In genomic region chr11:53820516-53821170, GRCm38 (mm10) we compare ENCODE assay signal across 24 mouse cellular contexts. TPM values are rescaled to one million over a fixed set of nuclear protein-coding genes. Genes with fewer than 3 reads are reported as not detected.
DNase-seq lines count a peak whose midpoint lies in the region; ATAC-seq and TF ChIP-seq lines count a peak whose summit lies in the region.
"Had no signal": no experiment of that assay in that cellular context is flagged by ENCODE, and none has a peak within 500 bp of the region (broad histone marks: within the 10 kb centered on the region; RNA-seq: fewer than 3 reads in every experiment).

No protein-coding gene starts in this region.

- no peak overlapping the region for H3K9ac ChIP-seq in midbrain, postnatal 0 days (replicated peaks; ENCODE audit: low read length, poor library complexity, severe bottlenecking)
- H3K9ac ChIP-seq: embryonic facial prominence, embryonic 15.5 days; forebrain, embryonic 15.5 days; heart, embryonic 12.5 days; hindbrain, embryonic 15.5 days had no signal

- WGBS in midbrain, postnatal 0 days: 90% methylated on average over 13 of the region's 13 CpGs

- H3K27me3 ChIP-seq in megakaryocyte, embryonic 14.5 days (replicated peaks): peaks cover 15% of the 10 kb centered on the region
- H3K27me3 ChIP-seq in midbrain, postnatal 0 days (ENCODE audit: insufficient read depth, low read length): no peaks in the 10 kb centered on the region
- H3K27me3 ChIP-seq: embryonic facial prominence, embryonic 15.5 days; forebrain, embryonic 15.5 days; hindbrain, embryonic 15.5 days had no signal

- no peak overlapping the region for H3K4me2 ChIP-seq in midbrain, postnatal 0 days (ENCODE audit: low read depth, low read length, poor library complexity, severe bottlenecking)
- H3K4me2 ChIP-seq: embryonic facial prominence, embryonic 15.5 days; forebrain, embryonic 15.5 days; heart, embryonic 12.5 days; hindbrain, embryonic 15.5 days had no signal

- H3K4me3 ChIP-seq in megakaryocyte, embryonic 14.5 days (replicated peaks): peak overlapping the region; percentile 28
- no peak overlapping the region for H3K4me3 ChIP-seq in midbrain, postnatal 0 days (ENCODE audit: low read depth, low read length)
- H3K4me3 ChIP-seq: embryonic facial prominence, embryonic 15.5 days; erythroblast, embryonic 14.5 days; forebrain, embryonic 10.5 days; forebrain, embryonic 15.5 days; heart, embryonic 12.5 days; hindbrain, embryonic 15.5 days had no signal

- H3K4me1 ChIP-seq in megakaryocyte, embryonic 14.5 days: peaks cover 22% of the 10 kb centered on the region
- H3K4me1 ChIP-seq in midbrain, postnatal 0 days (ENCODE audit: insufficient read depth, low read length): no peaks in the 10 kb centered on the region
- H3K4me1 ChIP-seq: embryonic facial prominence, embryonic 15.5 days; forebrain, embryonic 10.5 days; forebrain, embryonic 15.5 days; hindbrain, embryonic 15.5 days had no signal

- DNase-seq in cerebellum, postnatal 25 days: peak; percentile 19
- no peak for DNase-seq in cerebellum, adult 9-10 months
- DNase-seq in 416B (ENCODE audit: low read depth): peak; percentile 35
- no peak for DNase-seq in midbrain, postnatal 0 days (ENCODE audit: low spot score)
- no peak for DNase-seq in right cerebral cortex, postnatal 10 days (ENCODE audit: low spot score in 2 of 2)
- no peak for DNase-seq in ovary, adult 18-20 months (ENCODE audit: low spot score)
- DNase-seq: adrenal gland, postnatal 14 days; cerebellum, adult 11-12 months; cerebellum, adult 9-11 months; embryo, embryonic 11 days; gastrocnemius, postnatal 10 days had no signal

- H3K9me3 ChIP-seq in megakaryocyte, embryonic 14.5 days: no peaks in the 10 kb centered on the region
- no peaks in the 10 kb centered on the region for H3K9me3 ChIP-seq in midbrain, postnatal 0 days (ENCODE audit: low read length)
- H3K9me3 ChIP-seq: embryonic facial prominence, embryonic 15.5 days; forebrain, embryonic 10.5 days; forebrain, embryonic 15.5 days; G1E; heart, embryonic 12.5 days; hindbrain, embryonic 15.5 days had no signal

- H3K27ac ChIP-seq in midbrain, postnatal 0 days (ENCODE audit: low read depth, low read length): no peak overlapping the region
- H3K27ac ChIP-seq: embryonic facial prominence, embryonic 15.5 days; forebrain, embryonic 10.5 days; forebrain, embryonic 15.5 days; hindbrain, embryonic 15.5 days had no signal

- ATAC-seq in common myeloid progenitor, adult 5-6 weeks (replicated peaks; ENCODE audit: low read depth, poor library complexity, severe bottlenecking): peak; percentile 52
- no peak for ATAC-seq in midbrain, postnatal 0 days (ENCODE audit: low FRiP score)
- ATAC-seq: forebrain, embryonic 15.5 days; inflammation-experienced regulatory T-cells, adult 6 months; intestine, postnatal 0 days had no signal

- no peak for TF ChIP-seq CTCF in midbrain, postnatal 0 days (IDR thresholded peaks at IDR 0.05)

- H3K36me3 ChIP-seq in megakaryocyte, embryonic 14.5 days (replicated peaks; ENCODE audit: low read length): no peaks in the 10 kb centered on the region
- no peaks in the 10 kb centered on the region for H3K36me3 ChIP-seq in midbrain, postnatal 0 days (ENCODE audit: insufficient read depth, low read length)
- H3K36me3 ChIP-seq: embryonic facial prominence, embryonic 15.5 days; forebrain, embryonic 10.5 days; forebrain, embryonic 15.5 days; G1E; heart, embryonic 12.5 days; hindbrain, embryonic 15.5 days had no signal

RNA-seq across cellular contexts. Expression of gene Gm12216, which starts 38.4 kb away (rescaled TPM):
- total RNA-seq in common myeloid progenitor, adult 5-6 weeks (2017): 3.6 and 4.5 TPM in 2 replicates
- polyA plus RNA-seq in megakaryocyte, embryonic 14.5 days (2012; ENCODE audit: insufficient read depth, low replicate concordance): not detected in 2 replicates
- not detected in 2 replicates for total RNA-seq in midbrain, postnatal 0 days (2014; rRNA removed)
- 0.65 and 0.85 TPM in 2 replicates for polyA plus RNA-seq in midbrain, postnatal 0 days (2015; fragmentation: Nextera tagmentation; extraction: Ambion mirVana)
- polyA plus RNA-seq: embryonic facial prominence, embryonic 11.5 days; erythroblast, embryonic 14.5 days; forebrain, embryonic 15.5 days; G1E; hindbrain, embryonic 11.5 days had no signal

RNA-seq across cellular contexts. Expression of gene Gm17334, which starts 47.7 kb away (rescaled TPM):
- total RNA-seq in common myeloid progenitor, adult 5-6 weeks (2017): 0.69 TPM in 1 of 2 replicates, not detected in the other
- polyA plus RNA-seq in megakaryocyte, embryonic 14.5 days (2012; ENCODE audit: insufficient read depth, low replicate concordance): not detected in 2 replicates
- total RNA-seq in midbrain, postnatal 0 days (2014; rRNA removed): 0.57 TPM in 1 of 2 replicates, not detected in the other
- not detected in 2 replicates for polyA plus RNA-seq in midbrain, postnatal 0 days (2015; fragmentation: Nextera tagmentation; extraction: Ambion mirVana)
- total RNA-seq: G1E had no signal
- polyA plus RNA-seq: embryonic facial prominence, embryonic 11.5 days; erythroblast, embryonic 14.5 days; forebrain, embryonic 10.5 days; forebrain, embryonic 15.5 days; G1E; heart, embryonic 12.5 days; hindbrain, embryonic 11.5 days; hindbrain, embryonic 15.5 days had no signal

RNA-seq across cellular contexts. Expression of gene Irf1, which starts 50.8 kb away (rescaled TPM):
- total RNA-seq in common myeloid progenitor, adult 5-6 weeks (2017): 57.2 and 69.8 TPM in 2 replicates
- 5.1 TPM in 1 of 2 replicates, not detected in the other for polyA plus RNA-seq in megakaryocyte, embryonic 14.5 days (2012; ENCODE audit: insufficient read depth, low replicate concordance)
- total RNA-seq in midbrain, postnatal 0 days (2014; rRNA removed): 0.93 and 3.2 TPM in 2 replicates
- polyA plus RNA-seq in midbrain, postnatal 0 days (2015; fragmentation: Nextera tagmentation; extraction: Ambion mirVana): 3.2 and 4.0 TPM in 2 replicates

Comparison
In these comparisons a context has a peak if more than half of its experiments do, and no peak if none do; other contexts are left out.
1. DNase-seq: peak in cerebellum, postnatal 25 days (2 of 2) and 416B (single experiment); none in cerebellum, adult 9-10 months (single experiment), midbrain, postnatal 0 days (single experiment), right cerebral cortex, postnatal 10 days (0 of 2) and ovary, adult 18-20 months (single experiment).
2. RNA of gene Irf1, which starts 50.8 kb away (total RNA-seq): 57.2 to 69.8 TPM in common myeloid progenitor, adult 5-6 weeks; 0.93 to 3.2 TPM in midbrain, postnatal 0 days; every median in the first group is over 10 times any median in the second.